Mouse (Mus musculus) adrenal gland, adult (tissue): ENCODE data around the gene Tex48.

Source experiments
- DNase-seq, 2 experiments: peaks; one replicate each; pipeline ENCODE4 v3.0.0; 2022 to 2023; ENCODE audit warnings: low spot score in 1 of 2; ENCODE audit not compliant: inconsistent age in 2 of 2

The Tex48 gene

DNA sequence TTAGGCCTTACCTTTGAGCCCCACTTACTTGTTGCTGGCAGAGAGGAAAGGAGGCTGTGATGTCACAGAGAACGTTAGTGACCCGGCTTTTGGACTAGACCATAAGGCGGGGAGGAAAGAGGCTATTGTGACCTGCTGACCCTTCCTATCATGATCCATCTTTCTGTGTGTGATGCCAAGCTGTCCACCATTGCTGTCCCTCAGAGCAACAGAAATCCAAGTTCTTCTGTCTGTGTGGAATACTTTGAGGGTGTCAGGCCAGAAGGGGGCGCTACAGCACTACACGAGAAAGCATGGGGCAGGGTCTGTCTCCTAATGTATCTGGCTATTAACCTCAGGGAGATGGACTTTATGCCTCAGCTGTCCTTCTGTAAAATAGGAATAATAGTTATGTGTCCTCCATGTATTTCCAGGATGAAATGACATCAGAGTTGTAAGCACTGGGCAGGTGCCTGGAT lies at the start of gene Tex48:
Gene Tex48, minus strand, starts transcription at position 51 of the 458 bp plus-strand sequence.
- DNase-seq, result peak in 1 of 2 experiments; percentile 54

- peak; percentile 63 to 81 for DNase-seq
Measured at GRCm38 (mm10) chr4:63668255-63668654, 46.0 kb upstream of the Tex48 start.

DNA sequence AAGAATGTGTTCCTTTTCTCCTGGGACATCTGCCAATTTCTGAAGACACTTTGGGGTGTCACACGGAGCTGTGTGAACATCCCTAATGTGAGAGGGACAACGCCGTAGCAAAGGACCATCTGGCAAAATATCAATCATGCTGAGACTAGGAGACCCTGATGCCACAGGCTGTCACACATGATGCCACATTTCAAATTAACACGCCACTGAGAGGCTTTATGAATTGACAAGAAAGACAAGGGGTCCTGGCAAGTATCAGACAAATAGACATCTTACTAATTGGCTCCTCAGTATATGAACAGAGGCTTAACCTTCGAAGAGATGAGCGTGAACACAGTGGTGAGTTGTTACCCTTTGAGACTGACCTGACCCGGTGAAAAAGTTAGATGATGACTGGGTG lies 43.5 kb upstream of the Tex48 start:
- DNase-seq, result no peak

DNA sequence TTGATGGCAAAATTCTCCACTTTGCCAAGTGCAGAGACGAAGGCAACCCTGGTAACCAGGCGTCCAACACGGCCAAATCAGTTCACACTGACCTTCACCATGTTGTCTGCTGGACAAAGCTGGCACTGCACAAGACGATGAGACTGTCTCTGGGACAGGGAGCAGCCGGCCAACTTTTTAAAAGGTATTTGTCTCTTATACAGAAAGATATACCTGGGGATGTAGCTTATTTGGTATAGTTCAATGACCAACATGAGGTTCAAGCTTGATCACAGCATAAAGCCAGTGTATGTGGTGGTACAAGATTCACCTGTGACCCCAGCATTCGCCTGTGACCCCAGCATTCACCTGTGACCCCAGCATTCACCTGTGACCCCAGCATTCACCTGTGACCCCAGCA lies 41.1 kb upstream of the Tex48 start, which contains the start of gene Gm11214:
Gene Gm11214, minus strand, starts transcription at position 101 of the 400 bp plus-strand sequence.
- DNase-seq, result no peak

DNA sequence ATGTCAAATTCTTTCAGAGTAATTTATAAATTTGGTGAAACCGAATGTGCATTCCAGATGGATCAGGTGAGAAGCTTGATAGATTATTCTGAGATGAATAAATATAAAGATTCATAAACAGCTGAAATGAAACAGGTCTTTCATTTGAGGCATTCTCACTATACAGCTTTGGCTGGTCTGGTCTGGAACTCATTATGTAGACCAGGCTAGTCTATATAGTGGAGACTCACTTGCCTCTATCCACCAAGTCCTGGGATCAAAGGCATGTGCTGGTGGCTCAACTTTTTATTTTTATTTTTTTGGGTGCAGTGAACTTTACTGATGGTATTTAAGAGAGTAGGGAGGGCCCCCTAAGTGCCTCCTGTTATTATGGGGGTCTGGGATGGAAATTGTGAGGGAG lies 39.6 kb upstream of the Tex48 start:
- no peak for DNase-seq

DNA sequence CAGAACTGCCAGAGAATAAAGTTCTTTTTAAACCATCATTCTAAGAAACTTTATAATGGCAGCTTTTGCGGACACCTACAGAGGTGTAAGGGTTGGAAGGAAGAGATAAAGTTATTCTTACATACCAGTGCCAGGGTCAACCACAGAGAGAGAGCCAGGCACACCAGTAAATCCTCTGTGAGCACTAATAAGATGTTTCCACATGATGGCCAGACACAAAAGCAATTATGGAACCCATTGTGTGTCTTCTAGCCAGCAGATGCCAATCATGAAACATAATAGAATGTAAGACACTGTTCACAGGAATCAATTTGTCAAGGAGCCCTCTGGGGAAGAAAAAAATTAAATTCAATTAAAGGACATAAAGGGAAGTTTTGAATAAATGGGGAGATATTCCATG lies 39.2 kb upstream of the Tex48 start:
- DNase-seq, result no peak

GRCm38 (mm10) chr4:63659775-63660174 lies 37.5 kb upstream of the Tex48 start:
- DNase-seq, result no peak

DNA sequence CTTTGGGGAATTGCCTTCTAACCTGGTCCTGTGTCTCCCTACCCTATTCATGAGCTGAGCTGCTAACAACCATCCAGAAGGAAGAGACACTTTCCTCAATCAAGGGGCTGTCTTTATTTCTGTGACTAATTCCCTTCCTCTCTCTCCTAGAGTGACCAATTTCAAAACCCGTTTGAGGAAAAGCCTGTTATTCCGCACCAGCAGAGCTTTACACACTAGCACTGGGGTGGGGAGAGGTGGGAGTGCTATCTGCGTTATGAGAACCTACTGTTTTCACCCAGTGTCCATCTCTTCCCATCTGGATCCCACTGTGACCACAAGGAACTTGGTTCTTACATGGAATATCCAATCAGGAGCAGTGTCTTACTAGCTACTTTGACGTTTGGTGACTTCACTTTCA lies 36.9 kb upstream of the Tex48 start:
- DNase-seq, result no peak

DNA sequence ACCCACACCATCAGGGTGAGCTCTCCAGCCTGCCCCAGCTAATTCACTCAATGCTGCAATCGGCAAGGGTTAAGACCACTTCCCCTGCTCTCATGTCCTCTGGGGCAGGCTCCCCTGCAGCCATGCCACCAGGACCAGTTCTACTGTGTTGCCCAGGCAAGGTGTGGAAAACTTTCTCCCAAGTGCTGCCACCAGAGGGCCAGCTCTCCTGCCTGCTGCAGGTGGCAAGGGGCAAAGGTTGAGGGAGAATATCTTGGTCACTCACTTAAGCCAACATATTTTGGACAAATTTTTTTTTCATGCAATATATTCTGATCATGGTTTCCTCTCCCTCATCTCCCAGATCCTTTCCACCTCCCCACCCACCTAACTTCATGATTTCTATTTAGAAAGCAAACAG lies 32.2 kb upstream of the Tex48 start:
- DNase-seq, result no peak

DNA sequence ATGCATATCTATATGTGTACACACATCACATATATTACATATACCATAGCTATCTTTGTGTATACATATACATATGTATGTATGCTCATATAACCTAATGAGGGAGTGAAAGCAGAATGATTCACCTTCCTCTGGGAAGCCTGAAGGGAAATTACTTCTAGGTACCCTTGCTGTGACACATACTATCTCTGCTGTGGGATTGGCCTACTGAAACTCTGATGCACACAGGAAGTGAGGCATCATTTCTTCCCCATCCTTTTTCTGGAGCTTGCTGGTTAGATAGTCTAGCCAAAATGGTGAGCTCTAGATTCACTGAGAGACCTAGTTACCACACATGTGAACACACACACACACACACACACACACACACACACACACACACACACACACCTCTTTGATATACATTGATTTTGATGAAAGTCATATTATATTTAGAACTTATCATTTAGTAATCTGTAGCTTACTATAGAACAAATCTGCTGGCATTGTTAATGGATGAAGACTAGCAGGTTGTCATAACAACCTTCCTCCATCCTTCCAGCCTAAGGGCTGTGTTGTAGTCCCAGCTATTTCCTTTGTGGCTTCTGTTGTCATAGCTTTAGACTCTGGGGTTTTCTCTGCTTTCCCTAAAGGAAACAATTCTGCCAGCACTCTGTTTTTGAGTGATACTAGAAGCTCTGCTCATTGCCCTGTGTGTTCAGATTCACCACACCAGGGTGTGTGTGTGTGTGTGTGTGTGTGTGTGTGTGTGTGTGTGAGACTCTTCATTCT lies 21.9 kb upstream of the Tex48 start:
- DNase-seq, result no peak

GRCm38 (mm10) chr4:63639842-63640241 lies 17.6 kb upstream of the Tex48 start:
- DNase-seq, result no peak

DNA sequence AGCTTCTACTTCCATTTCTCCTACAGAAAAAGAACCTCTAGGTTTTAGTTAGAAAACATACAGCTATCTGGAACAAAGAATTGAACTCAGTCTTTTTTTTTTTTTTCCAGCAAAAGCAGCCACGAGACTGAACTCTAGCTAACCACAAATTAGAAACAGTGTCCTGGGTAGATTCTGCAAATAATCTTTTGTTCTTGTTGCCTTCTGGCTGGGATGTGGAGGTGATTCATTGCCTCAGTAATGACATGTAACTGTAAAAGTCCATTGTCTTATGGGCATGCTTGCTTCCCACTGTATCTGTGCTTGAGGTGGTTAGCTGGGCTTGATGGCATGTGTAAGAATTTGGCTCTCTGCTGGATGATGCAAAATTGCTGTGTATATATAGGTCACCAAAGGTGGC lies 16.4 kb upstream of the Tex48 start:
- no peak for DNase-seq

- DNase-seq, result no peak
Measured at GRCm38 (mm10) chr4:63633181-63633580, 11.0 kb upstream of the Tex48 start.

- no peak for DNase-seq
Measured at GRCm38 (mm10) chr4:63627111-63627510, 4.9 kb upstream of the Tex48 start.

GRCm38 (mm10) chr4:63625563-63626080 lies 3.4 kb upstream of the Tex48 start:
- DNase-seq, result peak in 1 of 2 experiments; percentile 43

DNA sequence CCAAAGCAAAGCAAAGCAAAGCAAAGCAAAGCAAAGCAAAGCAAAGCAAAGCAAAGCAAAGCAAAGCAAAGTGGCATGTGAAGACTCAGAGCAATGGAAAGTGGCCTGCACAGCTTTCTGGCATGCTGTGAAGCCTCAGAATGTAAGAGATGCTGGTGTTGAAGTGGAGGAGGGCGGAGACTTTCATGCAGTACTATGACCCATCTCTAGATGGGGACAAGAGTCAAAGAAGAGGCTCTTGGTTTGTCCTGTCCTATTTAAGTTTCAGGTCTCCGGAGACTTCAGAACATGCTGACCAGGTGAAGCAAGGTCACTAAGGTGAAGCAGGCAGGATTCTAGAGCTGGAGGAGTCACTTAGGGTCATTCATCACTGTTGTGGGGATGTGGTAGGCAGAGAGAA lies 367 bp downstream of the Tex48 start:
- DNase-seq, result no peak

DNA sequence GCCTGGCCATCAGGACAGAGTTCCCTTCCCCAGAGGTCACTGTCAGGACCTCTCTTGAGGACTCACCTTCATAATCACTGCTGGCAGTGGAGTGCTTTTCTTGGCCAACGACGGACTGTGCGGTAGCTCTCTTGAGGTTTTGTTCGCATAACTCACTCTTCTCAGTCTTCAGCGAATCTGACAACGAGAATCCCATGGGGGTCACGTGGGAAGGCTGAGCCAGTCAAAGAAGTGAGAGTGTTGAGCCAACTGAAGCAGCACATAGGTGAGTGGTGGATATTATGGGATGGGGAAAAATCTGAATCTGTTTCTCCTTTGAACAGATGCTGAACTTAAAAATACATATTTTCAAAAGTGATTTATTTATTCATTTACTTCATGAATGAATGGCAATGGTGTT lies 13.8 kb downstream of the Tex48 start:
- DNase-seq, result no peak

- DNase-seq, result no peak
Measured at GRCm38 (mm10) chr4:63605968-63606367, 16.3 kb downstream of the Tex48 start.

DNA sequence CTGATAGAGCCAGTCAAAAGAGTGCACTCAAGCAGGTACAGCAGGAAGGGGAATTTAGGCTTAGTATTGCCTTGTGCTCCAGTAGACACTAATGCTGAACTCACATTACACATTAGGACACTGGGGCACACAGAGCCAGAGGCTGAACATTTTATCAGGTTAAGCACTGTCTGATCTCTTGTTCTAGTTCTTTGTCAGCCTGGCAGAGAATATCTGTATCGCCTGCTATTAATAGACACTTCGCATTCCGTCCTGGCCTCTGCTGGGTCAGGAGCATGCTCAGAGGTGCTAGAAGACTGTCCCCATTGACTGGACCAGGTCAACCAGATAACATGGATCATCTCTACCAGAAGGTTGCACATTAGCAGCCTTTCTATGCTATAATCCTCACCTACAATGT lies 16.7 kb downstream of the Tex48 start:
- no peak for DNase-seq

GRCm38 (mm10) chr4:63604945-63605344 lies 17.3 kb downstream of the Tex48 start, which contains the start of gene Gm11213:
Gene Gm11213 (minus strand): TSS chr4:63605261.
- DNase-seq, result no peak

GRCm38 (mm10) chr4:63601263-63601662 lies 21.0 kb downstream of the Tex48 start:
- DNase-seq, result no peak

GRCm38 (mm10) chr4:63600786-63601185 lies 21.4 kb downstream of the Tex48 start:
- DNase-seq, result no peak

DNA sequence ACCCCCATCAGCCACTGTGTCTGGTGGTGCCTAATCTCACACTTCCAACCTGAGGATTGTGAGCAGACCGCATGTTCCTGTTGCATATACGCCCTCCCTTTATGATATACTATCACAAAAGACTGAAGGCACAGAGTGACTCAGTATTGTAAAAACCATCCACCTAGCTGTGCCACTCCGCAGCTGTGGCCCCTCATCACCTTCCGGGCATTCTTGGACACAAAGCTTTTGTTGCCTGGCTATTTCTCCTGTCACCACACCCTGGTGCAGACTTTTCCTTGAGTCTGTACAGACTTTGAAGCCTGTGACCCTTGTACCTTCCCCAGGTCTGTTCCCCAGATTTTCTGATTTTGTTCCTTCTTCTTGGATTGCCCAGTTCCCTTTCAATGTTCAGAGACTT lies 26.2 kb downstream of the Tex48 start:
- no peak for DNase-seq
